Mouse (Mus musculus) embryonic facial prominence, embryonic 10.5 days (tissue): ENCODE measurements around the gene Wdr81. TPM values are rescaled to one million over a fixed set of nuclear protein-coding genes. Genes with fewer than 3 reads are reported as not detected.
A peak's percentile ranks its signal among the peaks of the same experiment; 100 is the strongest.

ENCODE experiments used
- DNase-seq: peaks from one replicate; pipeline ENCODE4 v3.0.0-alpha.2; 2017; ENCODE audit warnings: low spot score
- H3K27ac ChIP-seq: fragments of 300-500 bp; sonication (generic); replicated peaks from 2 replicates; pipeline ENCODE4 v1.5.1; 2016; ENCODE audit warnings: mild to moderate bottlenecking
- H3K27me3 ChIP-seq: fragments of 300-500 bp; sonication (generic); replicated peaks from 2 replicates; pipeline ENCODE4 v1.6.1; 2016; ENCODE audit warnings: low read depth, mild to moderate bottlenecking; ENCODE audit not compliant: poor library complexity, severe bottlenecking
- H3K36me3 ChIP-seq: fragments of 300-500 bp; sonication (generic); replicated peaks from 2 replicates; pipeline ENCODE4 v1.6.1; 2016; ENCODE audit warnings: mild to moderate bottlenecking, moderate library complexity
- H3K4me1 ChIP-seq: fragments of 300-500 bp; sonication (generic); 2 replicates; pipeline ENCODE4 v1.6.1; 2016
- H3K4me3 ChIP-seq: fragments of 300-500 bp; sonication (generic); 2 replicates; pipeline ENCODE4 v1.5.1; 2016; ENCODE audit warnings: mild to moderate bottlenecking, moderate library complexity
- H3K9me3 ChIP-seq: fragments of 300-500 bp; sonication (generic); 2 replicates; pipeline ENCODE4 v1.6.1; 2016; ENCODE audit warnings: mild to moderate bottlenecking
- WGBS: fragments of 180-500 bp; shearing (Covaris S2); methylation state at CpG from one replicate; pipeline ENCODE4 v1.1.7; 2016; 5-methylcytosine and 5-hydroxymethylcytosine counted together
- polyA plus RNA-seq: library from polyadenylated mRNA; unstranded; fragments of >200 nt; fragmentation: Nextera tagmentation; extraction: Ambion mirVana; gene quantifications from 2 replicates; pipeline ENCODE4 v1.2.1, GENCODE M21; 2016

Wdr81 gene
- polyA plus RNA-seq, 1 experiment from 2014 or later, result 6.0 TPM

DNA sequence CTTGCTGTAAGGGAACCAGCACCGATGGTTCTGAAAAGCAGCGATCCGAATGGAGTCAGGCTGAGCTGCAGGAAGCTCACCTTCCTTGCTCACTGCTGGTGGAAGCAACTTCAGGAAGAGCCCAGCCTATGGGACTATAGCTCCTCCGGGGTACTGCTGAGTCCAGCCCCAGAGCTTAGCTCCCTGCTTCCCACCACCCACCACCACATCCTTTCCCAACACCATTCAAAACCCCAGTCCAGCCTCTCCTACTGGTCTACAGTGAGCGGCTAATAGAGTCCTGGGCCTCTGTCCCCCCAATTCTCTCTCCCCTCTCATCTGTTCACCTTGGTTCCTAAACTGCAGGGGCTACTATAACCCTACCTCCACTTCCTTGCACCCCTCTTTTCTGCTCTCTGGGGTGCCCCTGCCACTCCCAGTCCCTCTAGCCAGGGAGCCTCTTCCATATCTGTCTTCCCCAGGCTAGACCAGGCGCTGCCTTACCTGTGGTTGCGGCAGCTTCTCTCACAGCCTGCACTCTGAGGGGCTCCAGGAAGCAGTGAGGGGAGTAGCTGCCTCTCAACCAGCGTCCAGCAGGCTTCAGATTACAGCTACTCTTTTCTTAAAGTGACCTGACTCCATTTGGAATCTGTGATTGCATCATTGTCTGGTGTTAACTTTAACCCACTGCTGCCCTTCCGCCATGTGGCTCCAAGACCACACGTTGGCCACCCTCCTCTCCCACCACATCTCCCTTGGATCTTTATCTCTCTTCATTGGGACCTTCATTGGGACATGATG is 32.3 kb downstream of the Wdr81 start, which contains the start of gene Serpinf1:
TSS of gene Serpinf1 (minus strand) at position 689 of the 780 bp plus-strand sequence.
- Histone ChIP-seq H3K4me3 (peak within 1 kb of the TSS; percentile 66), H3K9me3 (no peaks in the 10 kb centered on the region), H3K27me3 (no peaks in the 10 kb centered on the region), H3K36me3 (peaks cover 16% of the 10 kb centered on the region), H3K4me1 (peaks cover 35% of the 10 kb centered on the region), H3K27ac (peak within 1 kb of the TSS; percentile 87)
- DNase-seq, result peak; percentile 64
- WGBS, result 24% methylated on average over 10 of the region's 10 CpGs

DNA sequence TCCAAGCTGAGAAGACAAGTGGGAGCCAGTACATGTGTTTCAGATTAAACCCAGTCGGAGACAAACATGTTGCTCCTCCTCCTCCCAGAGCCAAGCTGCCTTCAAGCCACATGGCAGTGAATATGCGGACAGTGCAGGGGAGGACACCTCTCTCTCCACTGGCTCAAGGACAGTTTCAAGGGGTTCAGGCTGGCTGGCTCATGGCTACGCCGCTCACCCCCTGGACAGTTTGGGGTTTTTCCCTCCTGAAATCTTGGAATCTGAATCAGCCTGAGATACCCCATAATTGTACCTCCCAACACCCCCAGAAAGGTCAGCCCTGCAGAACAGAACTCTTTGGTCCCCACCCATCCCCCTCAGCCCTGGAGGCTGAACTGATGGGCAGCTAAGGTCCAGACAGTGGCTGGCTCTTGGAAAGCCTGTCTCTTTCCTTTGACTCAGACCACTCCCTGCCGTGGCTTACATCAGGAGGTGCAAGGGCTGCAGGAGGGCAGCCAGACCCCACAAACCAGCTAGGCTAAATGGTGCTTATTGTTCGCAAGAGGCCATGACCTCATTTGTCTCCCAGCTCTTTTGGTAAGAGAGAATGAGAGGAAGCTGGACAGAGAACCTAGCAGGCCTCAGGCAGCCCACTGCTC is 33.0 kb downstream of the Wdr81 start:
- H3K36me3 ChIP-seq, result peaks cover 22% of the 10 kb centered on the region
- 24% methylated on average over 6 of the region's 6 CpGs for whole genome bisulfite sequencing
- peak overlapping the region; percentile 87 for H3K27ac ChIP-seq
- peak overlapping the region; percentile 66 for H3K4me3 ChIP-seq
- peak; percentile 66 for DNase-seq
- no peaks in the 10 kb centered on the region for H3K27me3 ChIP-seq
- H3K4me1 ChIP-seq, result peaks cover 35% of the 10 kb centered on the region
- H3K9me3 ChIP-seq, result no peaks in the 10 kb centered on the region

DNA sequence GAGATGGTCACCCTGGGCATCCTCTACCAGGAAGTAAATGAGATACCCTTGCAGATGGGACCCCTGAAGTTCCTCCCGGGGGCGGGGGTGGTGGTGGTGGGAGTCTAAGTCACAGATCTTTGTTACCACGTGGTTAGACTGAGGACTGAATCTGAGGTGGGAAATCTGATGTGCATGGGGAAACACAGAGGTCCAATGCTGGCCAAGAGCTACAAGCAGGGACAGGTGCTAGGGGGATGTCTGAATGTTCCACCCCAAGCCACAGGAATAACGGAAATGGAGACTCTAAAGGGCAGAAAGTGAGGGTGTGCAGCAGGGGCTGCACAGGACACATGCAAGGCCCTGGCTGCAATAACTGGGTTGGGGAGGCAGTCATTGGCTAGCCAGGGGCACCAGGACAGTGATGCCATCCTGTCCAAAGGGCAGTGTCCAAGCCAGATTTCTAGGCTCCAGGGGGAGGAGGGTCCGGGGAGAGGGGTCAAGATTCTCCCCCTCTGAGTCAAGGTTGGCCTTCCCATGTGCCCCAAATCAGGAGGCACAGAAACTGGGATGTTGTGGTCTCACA is 33.6 kb downstream of the Wdr81 start:
- 45% methylated on average over 5 of the region's 5 CpGs for WGBS
- DNase-seq, result no peak
- H3K4me1 ChIP-seq, result peaks cover 38% of the 10 kb centered on the region
- H3K4me3 ChIP-seq, result peak overlapping the region; percentile 66
- H3K27ac ChIP-seq, result peak overlapping the region; percentile 87
- no peaks in the 10 kb centered on the region for H3K9me3 ChIP-seq
- peaks cover 28% of the 10 kb centered on the region for H3K36me3 ChIP-seq
- H3K27me3 ChIP-seq, result no peaks in the 10 kb centered on the region

DNA sequence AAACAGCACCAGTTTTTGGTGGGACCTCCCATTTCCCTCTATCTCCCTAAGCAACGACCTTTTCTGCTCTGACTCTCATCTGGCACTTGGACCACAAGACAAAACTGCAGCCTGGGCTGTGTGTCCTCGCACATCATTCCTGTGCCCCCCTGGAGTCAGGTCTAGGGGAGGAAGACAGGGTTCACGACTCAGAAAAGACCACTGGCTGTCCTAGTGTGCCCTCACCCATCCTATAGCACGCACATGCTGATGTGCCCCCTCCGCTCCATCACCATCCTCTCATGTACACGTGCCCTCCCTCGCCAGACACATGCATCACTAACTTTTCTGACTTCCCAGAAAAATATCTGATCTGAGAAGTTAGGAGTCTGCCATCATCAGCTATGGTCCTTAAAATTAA is 34.5 kb downstream of the Wdr81 start:
- Histone ChIP-seq H3K9me3 (no peaks in the 10 kb centered on the region), H3K4me1 (peaks cover 39% of the 10 kb centered on the region), H3K27me3 (no peaks in the 10 kb centered on the region), H3K4me3 (no peak overlapping the region), H3K27ac (peak overlapping the region; percentile 87), H3K36me3 (peaks cover 37% of the 10 kb centered on the region)
- WGBS, result 85% methylated on average over 7 of the region's 7 CpGs
- DNase-seq, result no peak

DNA sequence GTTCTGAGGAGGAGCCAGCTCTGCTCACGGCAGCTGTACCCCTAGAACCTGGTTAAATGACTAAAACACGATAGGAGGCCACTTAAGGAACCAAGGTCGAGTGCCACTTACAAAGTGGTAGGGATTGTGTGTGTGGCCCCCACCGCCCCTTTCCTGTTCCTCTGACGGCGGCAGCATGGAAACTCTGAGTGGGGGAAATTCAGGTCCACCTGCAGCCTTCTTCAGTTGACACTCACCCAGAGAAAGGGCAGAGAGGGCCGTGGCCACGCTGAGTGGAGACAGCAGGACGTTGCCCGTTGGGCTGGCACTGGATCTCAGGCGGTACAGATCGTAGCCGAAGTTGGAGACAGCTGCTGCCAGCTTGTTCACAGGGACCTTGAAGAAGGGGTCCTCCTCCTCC is 38.5 kb downstream of the Wdr81 start:
- Histone ChIP-seq H3K27me3 (no peaks in the 10 kb centered on the region), H3K27ac (no peak overlapping the region)

DNA sequence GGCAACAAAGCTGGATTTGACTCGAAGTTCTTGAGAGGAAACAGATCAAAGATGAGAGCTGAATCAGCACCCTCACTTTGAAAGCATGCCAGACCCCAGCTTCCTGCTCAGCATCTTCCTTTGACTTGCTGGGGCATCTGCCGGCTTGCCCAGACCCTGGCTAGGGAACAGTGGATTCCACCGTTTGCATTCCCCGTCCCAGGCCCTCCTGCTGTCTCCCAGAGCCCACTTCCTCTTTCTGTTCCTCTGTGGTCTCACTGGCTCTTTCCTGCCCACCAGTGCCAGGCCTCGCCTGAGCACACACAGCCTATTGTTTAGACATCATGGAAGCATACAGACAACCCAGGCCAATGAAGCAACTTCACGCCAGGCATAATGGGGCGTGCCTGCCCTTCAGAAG is 39.4 kb downstream of the Wdr81 start:
- Histone ChIP-seq H3K4me3 (no peak overlapping the region), H3K9me3 (no peaks in the 10 kb centered on the region), H3K27me3 (no peaks in the 10 kb centered on the region), H3K27ac (no peak overlapping the region), H3K4me1 (peaks cover 7% of the 10 kb centered on the region), H3K36me3 (peaks cover 85% of the 10 kb centered on the region)
- WGBS, result 57% methylated on average over 7 of the region's 7 CpGs
- DNase-seq, result no peak

More for the DNA sequence above, 38.5 kb downstream of the Wdr81 start:
- Histone ChIP-seq H3K36me3 (peaks cover 76% of the 10 kb centered on the region), H3K4me1 (peaks cover 16% of the 10 kb centered on the region), H3K4me3 (no peak overlapping the region), H3K9me3 (no peaks in the 10 kb centered on the region)
- DNase-seq, result no peak
- WGBS, result 89% methylated on average over 13 of the region's 13 CpGs

DNA sequence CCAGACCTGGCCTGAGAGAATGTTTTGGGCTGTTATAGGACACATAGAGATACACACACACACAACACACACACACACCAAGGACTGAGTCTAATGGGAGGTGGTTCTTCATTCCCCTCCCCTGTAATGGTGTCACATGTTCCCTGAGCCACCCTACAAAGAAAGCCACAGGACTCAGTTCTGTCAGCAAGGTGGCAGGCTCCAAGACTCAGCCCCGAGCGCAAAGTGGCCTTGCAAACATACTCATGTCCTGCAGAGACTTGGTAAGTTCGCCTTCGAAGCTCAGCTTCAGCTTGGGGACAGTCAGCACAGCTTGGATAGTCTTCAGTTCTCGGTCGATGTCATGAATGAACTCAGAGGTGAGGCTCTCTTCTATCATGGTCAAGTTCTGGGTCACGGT is 43.9 kb downstream of the Wdr81 start:
- no peak overlapping the region for H3K4me3 ChIP-seq
- H3K27me3 ChIP-seq, result no peaks in the 10 kb centered on the region
- no peaks in the 10 kb centered on the region for H3K4me1 ChIP-seq
- 93% methylated on average over 7 of the region's 7 CpGs for WGBS
- DNase-seq, result no peak
- H3K27ac ChIP-seq, result no peak overlapping the region
- H3K9me3 ChIP-seq, result no peaks in the 10 kb centered on the region
- peaks cover 80% of the 10 kb centered on the region for H3K36me3 ChIP-seq

DNA sequence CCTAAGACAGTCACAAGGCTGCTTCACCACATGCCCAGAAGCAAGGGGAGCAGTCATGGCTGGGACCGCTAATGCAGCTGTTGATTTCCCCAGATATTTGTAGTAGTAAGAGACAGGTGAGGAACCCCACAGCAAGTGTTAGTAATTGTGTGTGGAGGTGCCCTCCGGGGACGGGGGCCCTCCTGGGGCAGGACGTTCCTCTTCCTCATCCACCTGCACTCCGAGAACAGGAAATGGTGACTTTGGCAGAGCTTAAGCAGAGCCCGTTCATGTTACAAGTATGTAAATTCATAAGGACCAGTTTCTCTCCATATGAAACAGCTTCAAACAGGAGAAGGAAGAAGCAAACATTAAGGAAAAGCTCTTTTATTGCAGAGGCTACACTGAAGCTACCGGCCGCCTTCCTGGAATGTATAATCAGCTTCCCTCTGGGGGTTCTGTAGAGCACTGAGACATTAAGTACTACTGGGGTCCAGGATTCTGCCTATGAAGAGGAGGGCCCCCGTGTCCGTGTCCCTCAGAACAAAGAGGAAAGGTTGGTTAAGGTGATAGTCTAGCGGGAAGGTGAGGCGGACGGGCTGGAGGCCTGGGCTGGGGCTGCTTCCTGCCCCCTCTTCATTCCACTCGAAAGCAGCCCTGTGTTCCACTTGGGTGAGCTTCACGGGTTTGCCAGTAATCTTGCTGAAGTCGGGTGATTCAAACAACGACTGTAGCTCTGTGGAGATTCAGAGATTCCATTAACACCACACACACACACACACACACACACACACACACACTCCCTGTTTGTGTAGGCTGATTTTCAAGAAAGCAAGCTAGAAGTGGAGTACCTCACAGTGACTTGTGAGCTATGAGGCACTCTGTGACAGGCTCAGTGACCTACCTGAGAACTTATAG is 44.6 kb downstream of the Wdr81 start:
- Histone ChIP-seq H3K27ac (no peak overlapping the region), H3K27me3 (no peaks in the 10 kb centered on the region), H3K4me3 (no peak overlapping the region), H3K36me3 (peaks cover 75% of the 10 kb centered on the region), H3K9me3 (no peaks in the 10 kb centered on the region), H3K4me1 (no peaks in the 10 kb centered on the region)
- WGBS, result 85% methylated on average over 17 of the region's 17 CpGs
- DNase-seq, result no peak

DNA sequence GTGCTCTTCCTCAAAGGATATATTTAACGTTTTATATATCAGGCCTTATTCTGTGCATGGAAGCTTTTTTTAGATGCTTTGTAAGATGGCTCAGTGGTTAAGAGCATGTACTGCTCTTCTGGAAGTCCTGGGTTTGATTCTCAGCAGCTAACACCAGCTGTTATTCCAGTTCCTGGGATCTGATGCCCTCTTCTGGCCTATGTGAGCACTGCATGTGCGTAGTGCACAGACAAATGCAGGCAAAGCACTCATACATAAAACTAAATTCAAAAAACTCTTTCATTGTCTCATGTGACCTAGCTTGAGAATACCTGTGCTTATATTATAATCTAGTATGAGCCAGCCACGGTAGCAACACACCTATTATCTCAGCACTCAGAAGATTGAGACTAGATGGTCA is 47.7 kb downstream of the Wdr81 start:
- H3K27ac ChIP-seq, result no peak overlapping the region
- 35% methylated on average over 3 of the region's 3 CpGs for WGBS
- H3K4me1 ChIP-seq, result 0 out of 2 replicates have a peak, but pooled peaks cover 3% of the 10 kb centered on the region
- H3K4me3 ChIP-seq, result no peak overlapping the region
- H3K9me3 ChIP-seq, result no peaks in the 10 kb centered on the region
- no peaks in the 10 kb centered on the region for H3K27me3 ChIP-seq
- peaks cover 44% of the 10 kb centered on the region for H3K36me3 ChIP-seq
- peak; percentile 58 for DNase-seq

DNA sequence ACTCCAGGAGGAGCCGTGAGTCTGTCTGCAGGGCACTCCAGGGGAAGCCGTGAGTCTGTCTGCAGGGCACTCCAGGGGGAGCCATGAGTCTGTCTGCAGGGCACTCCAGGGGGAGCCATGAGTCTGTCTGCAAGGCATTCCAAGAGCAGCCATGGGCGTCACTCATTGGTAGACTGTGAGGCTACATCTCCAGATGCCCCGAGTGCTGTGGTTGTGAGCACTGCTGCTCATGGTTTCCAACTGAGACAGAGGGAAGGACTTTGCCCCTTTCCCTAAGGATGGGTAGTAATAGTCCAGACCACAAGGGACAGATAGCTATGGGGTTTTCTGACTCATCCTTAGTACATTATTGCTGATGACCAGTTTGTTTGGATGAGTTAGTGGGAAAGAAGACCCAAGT is 48.4 kb downstream of the Wdr81 start:
- 69% methylated on average over 4 of the region's 4 CpGs for WGBS
- Histone ChIP-seq H3K36me3 (peaks cover 37% of the 10 kb centered on the region), H3K4me3 (no peak overlapping the region), H3K27ac (no peak overlapping the region), H3K27me3 (no peaks in the 10 kb centered on the region), H3K4me1 (0 out of 2 replicates have a peak, but pooled peaks cover 3% of the 10 kb centered on the region), H3K9me3 (no peaks in the 10 kb centered on the region)
- DNase-seq, result no peak

DNA sequence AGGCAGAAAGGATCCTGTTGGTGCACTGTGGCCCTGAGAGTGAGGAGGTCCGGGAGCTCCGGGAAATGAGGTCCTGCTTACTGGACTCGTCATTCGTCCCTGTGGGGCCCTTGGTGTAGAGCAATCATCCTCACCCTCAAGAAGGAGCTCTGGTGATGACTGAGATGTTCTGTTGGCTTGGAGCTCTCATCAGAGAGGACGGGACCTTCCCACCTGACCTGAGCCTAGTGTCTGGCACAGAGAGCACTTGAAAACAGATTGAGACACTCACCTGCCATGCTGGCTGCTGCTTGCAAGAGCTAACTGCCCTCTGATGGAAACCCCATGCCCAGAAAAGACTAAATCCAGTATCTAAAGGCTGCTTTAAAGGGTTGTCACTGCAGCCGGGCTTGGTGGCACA is 49.7 kb downstream of the Wdr81 start:
- Histone ChIP-seq H3K4me3 (no peak overlapping the region), H3K9me3 (no peaks in the 10 kb centered on the region), H3K36me3 (peaks cover 29% of the 10 kb centered on the region), H3K4me1 (0 out of 2 replicates have a peak, but pooled peaks cover 3% of the 10 kb centered on the region), H3K27ac (no peak overlapping the region), H3K27me3 (no peaks in the 10 kb centered on the region)
- 88% methylated on average over 6 of the region's 6 CpGs for WGBS
- no peak for DNase-seq
